16 mouse cellular contexts compared by ENCODE assay signal in genomic region chr8:74716030-74716429, GRCm38 (mm10).
"Had no signal": no experiment of that assay in that cellular context is flagged by ENCODE, and none has a peak within 500 bp of the region (broad histone marks: within the 10 kb centered on the region; RNA-seq: fewer than 3 reads in every experiment).

No protein-coding gene starts in this region.

- H3K4me3 ChIP-seq: limb, embryonic 10.5 days; limb, embryonic 13.5 days; liver, embryonic 12.5 days; liver, embryonic 15.5 days; lung, embryonic 15.5 days; megakaryocyte, embryonic 14.5 days; midbrain, embryonic 12.5 days had no signal

- H3K27ac ChIP-seq: limb, embryonic 10.5 days; limb, embryonic 13.5 days; liver, embryonic 12.5 days; liver, embryonic 15.5 days; lung, embryonic 15.5 days; midbrain, embryonic 12.5 days had no signal

- ATAC-seq: liver, embryonic 12.5 days had no signal

- H3K4me2 ChIP-seq: limb, embryonic 13.5 days; liver, embryonic 12.5 days; liver, embryonic 15.5 days; lung, embryonic 15.5 days; midbrain, embryonic 12.5 days had no signal

- H3K27me3 ChIP-seq: limb, embryonic 13.5 days; liver, embryonic 12.5 days; liver, embryonic 15.5 days; lung, embryonic 15.5 days; megakaryocyte, embryonic 14.5 days; midbrain, embryonic 12.5 days had no signal

- H3K4me1 ChIP-seq: limb, embryonic 10.5 days; limb, embryonic 13.5 days; liver, embryonic 12.5 days; liver, embryonic 15.5 days; lung, embryonic 15.5 days; megakaryocyte, embryonic 14.5 days; midbrain, embryonic 12.5 days had no signal

- H3K9ac ChIP-seq: limb, embryonic 13.5 days; liver, embryonic 12.5 days; liver, embryonic 15.5 days; lung, embryonic 15.5 days; midbrain, embryonic 12.5 days had no signal

- DNase-seq: kidney, adult 9 months; kidney, postnatal 14 days; kidney, postnatal 4 days; liver; lung, adult 18-20 months; lung, postnatal 10 days; lung, postnatal 36 days; thymus, adult 18-20 months; thymus, postnatal 36 days had no signal

- H3K36me3 ChIP-seq: limb, embryonic 10.5 days; limb, embryonic 13.5 days; liver, embryonic 12.5 days; liver, embryonic 15.5 days; lung, embryonic 15.5 days; midbrain, embryonic 12.5 days had no signal

- H3K9me3 ChIP-seq: limb, embryonic 10.5 days; limb, embryonic 13.5 days; liver, embryonic 12.5 days; liver, embryonic 15.5 days; lung, embryonic 15.5 days; midbrain, embryonic 12.5 days had no signal
